Mouse (Mus musculus) myocyte (in vitro differentiated cells): ENCODE measurements around the gene Rdm1. TPM values are rescaled to one million over a fixed set of nuclear protein-coding genes. Genes with fewer than 3 reads are reported as not detected.
"Not testable (repeated sequence)": the region's sequence is repeated elsewhere in the genome, so short reads cannot be mapped to it uniquely, and the experiment has no call there.

ENCODE experiments used
- H3K27me3 ChIP-seq: one replicate; pipeline ENCODE4 v1.6.1; 2011; ENCODE audit not compliant: control insufficient read depth, insufficient read depth, insufficient read length
- H3K36me3 ChIP-seq: one replicate; pipeline ENCODE4 v1.6.1; 2011; ENCODE audit not compliant: control insufficient read depth, insufficient read depth
- H3K4me2 ChIP-seq: one replicate; pipeline ENCODE4 v1.6.1; 2011; ENCODE audit warnings: low read depth, control low read depth
- H3K4me3 ChIP-seq: one replicate; pipeline ENCODE4 v1.5.1; 2011; ENCODE audit warnings: mild to moderate bottlenecking, control low read depth, moderate library complexity
- H3K79me2 ChIP-seq: one replicate; pipeline ENCODE4 v1.6.1; 2011; ENCODE audit not compliant: control insufficient read depth, insufficient read depth
- H3ac ChIP-seq: one replicate; pipeline ENCODE4 v1.6.1; 2011; ENCODE audit not compliant: control insufficient read depth, insufficient read length
- CEBPB ChIP-seq: IDR thresholded peaks from 2 replicates; pipeline ENCODE4 v1.6.1; 2011; ENCODE audit warnings: mild to moderate bottlenecking, moderate library complexity; ENCODE audit not compliant: poor library complexity, insufficient read depth, severe bottlenecking
- E2F4 ChIP-seq: IDR thresholded peaks from one replicate; pipeline ENCODE4 v1.6.1; 2011; ENCODE audit warnings: mild to moderate bottlenecking, control low read depth, moderate library complexity; ENCODE audit not compliant: insufficient read depth
- MAX ChIP-seq: IDR thresholded peaks from one replicate; pipeline ENCODE4 v1.6.1; 2011; ENCODE audit warnings: low read depth, mild to moderate bottlenecking, control low read depth
- MYOD1 ChIP-seq, 3 experiments: IDR thresholded peaks; one replicate each; pipeline ENCODE4 v1.6.1; 2011; ENCODE audit warnings: control low read depth in 2 of 3, low read depth in 2 of 3, mild to moderate bottlenecking in 2 of 3, moderate library complexity in 1 of 3; ENCODE audit not compliant: insufficient read length in 2 of 3, control insufficient read depth in 1 of 3
- MYOG ChIP-seq, 3 experiments: IDR thresholded peaks; one replicate each; pipeline ENCODE4 v1.6.1; 2011; ENCODE audit warnings: control low read depth in 2 of 3, low read depth in 2 of 3, mild to moderate bottlenecking in 2 of 3; ENCODE audit not compliant: insufficient read length in 2 of 3, control insufficient read depth in 1 of 3, insufficient read depth in 1 of 3
- POLR2A ChIP-seq: IDR thresholded peaks from one replicate; pipeline ENCODE4 v1.6.1; 2011; ENCODE audit warnings: low read depth, mild to moderate bottlenecking, control low read depth, moderate library complexity; ENCODE audit not compliant: insufficient read length
- POLR2AphosphoS2 ChIP-seq: IDR thresholded peaks from one replicate; pipeline ENCODE4 v1.6.1; 2011; ENCODE audit warnings: low read depth, control low read depth; ENCODE audit not compliant: insufficient read length
- REST ChIP-seq: IDR thresholded peaks from one replicate; pipeline ENCODE4 v1.6.1; 2011; ENCODE audit warnings: mild to moderate bottlenecking, control low read depth, moderate library complexity; ENCODE audit not compliant: insufficient read depth, insufficient read length
- SRF ChIP-seq: IDR thresholded peaks from one replicate; pipeline ENCODE4 v1.6.1; 2011; ENCODE audit warnings: low read depth; ENCODE audit not compliant: control insufficient read depth, insufficient read length
- TCF12 ChIP-seq: IDR thresholded peaks from one replicate; pipeline ENCODE4 v1.6.1; 2011; ENCODE audit warnings: mild to moderate bottlenecking, control low read depth; ENCODE audit not compliant: poor library complexity, insufficient read depth, severe bottlenecking
- TCF3 ChIP-seq: IDR thresholded peaks from one replicate; pipeline ENCODE4 v1.6.1; 2011; ENCODE audit warnings: low read depth, control low read depth; ENCODE audit not compliant: insufficient read length
- USF1 ChIP-seq: IDR thresholded peaks from one replicate; pipeline ENCODE4 v1.6.1; 2011; ENCODE audit warnings: low read depth, mild to moderate bottlenecking, control low read depth, moderate library complexity
- polyA plus RNA-seq: library from polyadenylated mRNA; unstranded; fragments of >200 nt; fragmentation: generic; extraction: Trizol; gene quantifications from one replicate; pipeline ENCODE4 v1.2.1, GENCODE M21; 2012; ENCODE audit warnings: missing spikeins

The Rdm1 gene
- polyA plus RNA-seq, 1 experiment, result 8.5 TPM

- not testable (repeated sequence) for H3K36me3 ChIP-seq, H3ac ChIP-seq, H3K79me2 ChIP-seq, H3K4me3 ChIP-seq
- TF ChIP-seq POLR2A (peak; percentile 80), POLR2AphosphoS2 (peak; percentile 67), CEBPB (peak; percentile 40; the same call in 1 of the 2 replicates)
- peaks cover 11% of the 10 kb centered on the region for H3K27me3 ChIP-seq
- H3K4me2 ChIP-seq, result peak overlapping the region; percentile 78
Measured at GRCm38 (mm10) chr11:101657886-101658750, 31.1 kb downstream of the Rdm1 start.

GRCm38 (mm10) chr11:101658751-101659558 lies 32.0 kb downstream of the Rdm1 start:
- H3K4me2 ChIP-seq, result no peak overlapping the region
- TF ChIP-seq REST, result no peak
- TF ChIP-seq SRF, result no peak
- no peak for TF ChIP-seq TCF12
- no peak for TF ChIP-seq CEBPB
- TF ChIP-seq MYOD1 (IDR thresholded peaks at IDR 0.05; ENCODE audit: control insufficient read depth in 1 of 3, insufficient read length in 2 of 3, low read depth in 2 of 3), result no peak
- no peak for TF ChIP-seq MYOG (IDR thresholded peaks at IDR 0.05; ENCODE audit: control insufficient read depth in 1 of 3, insufficient read depth in 1 of 3, insufficient read length in 2 of 3, low read depth in 2 of 3)
- TF ChIP-seq USF1, result no peak
- TF ChIP-seq POLR2A, result no peak
- no peak for TF ChIP-seq E2F4
- TF ChIP-seq POLR2AphosphoS2, result no peak
- no peak for TF ChIP-seq MAX
- TF ChIP-seq TCF3, result no peak

GRCm38 (mm10) chr11:101661191-101661590 lies 34.2 kb downstream of the Rdm1 start:
- no peak overlapping the region for H3ac ChIP-seq
- H3K27me3 ChIP-seq, result no peaks in the 10 kb centered on the region
- no peak overlapping the region for H3K4me2 ChIP-seq
- H3K4me3 ChIP-seq, result no peak overlapping the region
- H3K36me3 ChIP-seq, result no peaks in the 10 kb centered on the region
- TF ChIP-seq MYOD1 (IDR thresholded peaks at IDR 0.05; ENCODE audit: control insufficient read depth in 1 of 3, insufficient read length in 2 of 3, low read depth in 2 of 3), result no peak
- no peak for TF ChIP-seq CEBPB
- TF ChIP-seq SRF, result no peak
- no peak for TF ChIP-seq USF1
- TF ChIP-seq REST, result no peak
- no peak for TF ChIP-seq TCF3
- TF ChIP-seq MAX, result no peak
- no peak for TF ChIP-seq E2F4
- no peak for TF ChIP-seq POLR2A
- TF ChIP-seq TCF12, result no peak
- no peak for TF ChIP-seq MYOG (IDR thresholded peaks at IDR 0.05; ENCODE audit: control insufficient read depth in 1 of 3, insufficient read depth in 1 of 3, insufficient read length in 2 of 3, low read depth in 2 of 3)
- TF ChIP-seq POLR2AphosphoS2, result no peak
- no peaks in the 10 kb centered on the region for H3K79me2 ChIP-seq

More at GRCm38 (mm10) chr11:101658751-101659558, 32.0 kb downstream of the Rdm1 start:
- Histone ChIP-seq H3K4me3 (no peak overlapping the region), H3K27me3 (peaks cover 8% of the 10 kb centered on the region), H3ac (no peak overlapping the region), H3K79me2 (no peaks in the 10 kb centered on the region), H3K36me3 (no peaks in the 10 kb centered on the region)

DNA sequence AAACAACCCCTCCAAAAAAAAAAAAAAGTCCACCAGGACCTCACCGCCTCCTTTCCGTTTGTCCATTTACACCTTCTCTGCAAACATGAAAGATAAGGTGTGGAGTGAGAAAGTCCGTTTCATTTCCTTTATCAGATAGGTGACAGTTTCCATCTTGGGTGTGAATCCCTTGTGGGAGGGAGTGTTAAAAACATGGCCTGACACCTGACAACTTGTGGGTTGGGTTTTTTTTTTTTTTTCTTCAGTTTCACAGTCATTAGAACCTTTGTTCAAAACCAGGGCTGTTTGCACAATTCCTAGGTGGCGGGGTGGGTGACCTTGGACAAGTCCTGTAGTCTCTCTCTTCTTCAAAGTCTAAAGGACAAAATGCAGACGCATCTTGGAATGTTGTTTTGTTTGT lies 34.8 kb downstream of the Rdm1 start:
- Histone ChIP-seq H3K27me3 (no peaks in the 10 kb centered on the region), H3K4me2 (no peak overlapping the region), H3ac (no peak overlapping the region), H3K79me2 (no peaks in the 10 kb centered on the region), H3K4me3 (no peak overlapping the region), H3K36me3 (no peaks in the 10 kb centered on the region)
- TF ChIP-seq USF1 (no peak), SRF (no peak), CEBPB (no peak), E2F4 (no peak)
